Mouse (Mus musculus) midbrain, embryonic 15.5 days (tissue): ENCODE measurements around the gene Il17d. TPM values are rescaled to one million over a fixed set of nuclear protein-coding genes. Genes with fewer than 3 reads are reported as not detected.

Experiments used
- ATAC-seq: fragments of 200-750 bp; cut with Nextera tagmentation; replicated peaks from 2 replicates; pipeline ENCODE4 v1.8.0; 2017; ENCODE audit warnings: moderate TSS enrichment
- H3K27ac ChIP-seq: fragments of 300-500 bp; sonication (generic); 2 replicates; pipeline ENCODE4 v1.5.1; 2015; ENCODE audit warnings: mild to moderate bottlenecking, inconsistent platforms
- H3K27me3 ChIP-seq: fragments of 300-500 bp; sonication (generic); replicated peaks from 2 replicates; pipeline ENCODE4 v1.6.1; 2015; ENCODE audit warnings: inconsistent platforms
- H3K36me3 ChIP-seq: fragments of 300-500 bp; sonication (generic); replicated peaks from 2 replicates; pipeline ENCODE4 v1.6.1; 2015; ENCODE audit warnings: inconsistent platforms
- H3K4me1 ChIP-seq: fragments of 300-500 bp; sonication (generic); 2 replicates; pipeline ENCODE4 v1.6.1; 2015; ENCODE audit warnings: inconsistent platforms
- H3K4me2 ChIP-seq: fragments of 300-500 bp; sonication (generic); 2 replicates; pipeline ENCODE4 v1.6.1; 2015; ENCODE audit warnings: inconsistent platforms, mild to moderate bottlenecking, moderate library complexity
- H3K4me3 ChIP-seq: fragments of 300-500 bp; sonication (generic); 2 replicates; pipeline ENCODE4 v1.5.1; 2015; ENCODE audit warnings: mild to moderate bottlenecking, inconsistent platforms
- H3K9ac ChIP-seq: fragments of 300-500 bp; sonication (generic); 2 replicates; pipeline ENCODE4 v1.6.1; 2015; ENCODE audit warnings: mild to moderate bottlenecking, inconsistent platforms
- H3K9me3 ChIP-seq: fragments of 300-500 bp; sonication (generic); 2 replicates; pipeline ENCODE4 v1.6.1; 2016; ENCODE audit warnings: inconsistent platforms
- WGBS: fragments of 180-500 bp; shearing (Covaris S2); methylation state at CpG from one replicate; pipeline ENCODE4 v1.1.7; 2015; ENCODE audit warnings: mixed read lengths; 5-methylcytosine and 5-hydroxymethylcytosine counted together
- polyA plus RNA-seq: library from polyadenylated mRNA; unstranded; fragments of >200 nt; fragmentation: Nextera tagmentation; extraction: Ambion mirVana; gene quantifications from 2 replicates; pipeline ENCODE4 v1.2.1, GENCODE M21; 2015

Gene Il17d
- polyA plus RNA-seq, 1 experiment from 2014 or later = 6.9 TPM

- H3K4me3 ChIP-seq = no peak overlapping the region
- WGBS = 9% methylated on average over 16 of the region's 16 CpGs
- H3K4me1 ChIP-seq = peaks cover 37% of the 10 kb centered on the region
- 0 out of 2 replicates have a peak, but pooled peaks cover 2% of the 10 kb centered on the region for H3K27me3 ChIP-seq
- peak overlapping the region; percentile 17 for H3K4me2 ChIP-seq
- H3K9ac ChIP-seq = no peak overlapping the region
- H3K36me3 ChIP-seq = no peaks in the 10 kb centered on the region; the same call in 1 of the 2 replicates
- peak overlapping the region; percentile 35; the same call in 1 of the 2 replicates for H3K27ac ChIP-seq
- no peaks in the 10 kb centered on the region for H3K9me3 ChIP-seq
- ATAC-seq = 0 out of 2 replicates have a peak, but pooled peaks have one; percentile 15
Measured at GRCm38 (mm10) chr14:57537261-57538015, 12.9 kb downstream of the Il17d start.

- no peak overlapping the region for H3K9ac ChIP-seq
- no peak overlapping the region for H3K27ac ChIP-seq
- no peak for ATAC-seq
- no peak overlapping the region for H3K4me3 ChIP-seq
- H3K4me2 ChIP-seq = no peak overlapping the region
- peaks cover 13% of the 10 kb centered on the region for H3K4me1 ChIP-seq
- no peaks in the 10 kb centered on the region for H3K27me3 ChIP-seq
- H3K36me3 ChIP-seq = no peaks in the 10 kb centered on the region; the same call in 1 of the 2 replicates
- 92% methylated on average over 11 of the region's 11 CpGs for WGBS
- no peaks in the 10 kb centered on the region for H3K9me3 ChIP-seq
Measured at GRCm38 (mm10) chr14:57540683-57541082, 16.1 kb downstream of the Il17d start.

GRCm38 (mm10) chr14:57542231-57542630 lies 17.7 kb downstream of the Il17d start:
- H3K4me2 ChIP-seq = no peak overlapping the region
- no peak overlapping the region for H3K27ac ChIP-seq
- peaks cover 7% of the 10 kb centered on the region for H3K4me1 ChIP-seq
- 50% methylated on average over 34 of the region's 34 CpGs for WGBS
- no peaks in the 10 kb centered on the region for H3K9me3 ChIP-seq
- H3K36me3 ChIP-seq = no peaks in the 10 kb centered on the region; the same call in 1 of the 2 replicates
- no peak for ATAC-seq
- no peak overlapping the region for H3K9ac ChIP-seq
- no peak overlapping the region for H3K4me3 ChIP-seq
- H3K27me3 ChIP-seq = no peaks in the 10 kb centered on the region

GRCm38 (mm10) chr14:57543420-57544039 lies 19.0 kb downstream of the Il17d start:
- Histone ChIP-seq H3K27ac (no peak overlapping the region), H3K4me2 (no peak overlapping the region), H3K4me1 (no peaks in the 10 kb centered on the region), H3K9ac (no peak overlapping the region), H3K27me3 (no peaks in the 10 kb centered on the region), H3K9me3 (no peaks in the 10 kb centered on the region), H3K36me3 (no peaks in the 10 kb centered on the region; the same call in 1 of the 2 replicates), H3K4me3 (no peak overlapping the region)
- no peak for ATAC-seq
- 93% methylated on average over 13 of the region's 13 CpGs for WGBS

- H3K27ac ChIP-seq = no peak overlapping the region
- no peak overlapping the region for H3K4me3 ChIP-seq
- WGBS = 84% methylated on average over 17 of the region's 17 CpGs
- no peak for ATAC-seq
- no peaks in the 10 kb centered on the region for H3K9me3 ChIP-seq
- H3K36me3 ChIP-seq = peaks cover 5% of the 10 kb centered on the region; the same call in 1 of the 2 replicates
- H3K4me1 ChIP-seq = no peaks in the 10 kb centered on the region
- H3K9ac ChIP-seq = no peak overlapping the region
- H3K4me2 ChIP-seq = no peak overlapping the region
- no peaks in the 10 kb centered on the region for H3K27me3 ChIP-seq
Measured at GRCm38 (mm10) chr14:57545526-57545925, 20.9 kb downstream of the Il17d start.

GRCm38 (mm10) chr14:57546131-57546530 lies 21.6 kb downstream of the Il17d start:
- Histone ChIP-seq H3K4me3 (no peak overlapping the region), H3K27ac (no peak overlapping the region), H3K36me3 (peaks cover 5% of the 10 kb centered on the region; the same call in 1 of the 2 replicates), H3K4me1 (no peaks in the 10 kb centered on the region), H3K9ac (no peak overlapping the region), H3K9me3 (no peaks in the 10 kb centered on the region), H3K27me3 (no peaks in the 10 kb centered on the region), H3K4me2 (no peak overlapping the region)
- WGBS = 87% methylated on average over 8 of the region's 8 CpGs
- ATAC-seq = no peak

- no peaks in the 10 kb centered on the region for H3K27me3 ChIP-seq
- H3K4me1 ChIP-seq = no peaks in the 10 kb centered on the region
- H3K27ac ChIP-seq = no peak overlapping the region
- no peak for ATAC-seq
- WGBS = 29% methylated on average over 13 of the region's 13 CpGs
- no peaks in the 10 kb centered on the region for H3K9me3 ChIP-seq
- H3K9ac ChIP-seq = no peak overlapping the region
- H3K4me3 ChIP-seq = no peak overlapping the region
- H3K36me3 ChIP-seq = peaks cover 5% of the 10 kb centered on the region; the same call in 1 of the 2 replicates
- no peak overlapping the region for H3K4me2 ChIP-seq
Measured at GRCm38 (mm10) chr14:57546557-57547021, 22.0 kb downstream of the Il17d start.

GRCm38 (mm10) chr14:57547062-57547461 lies 22.5 kb downstream of the Il17d start:
- no peak overlapping the region for H3K9ac ChIP-seq
- no peak for ATAC-seq
- WGBS = 87% methylated on average over 5 of the region's 5 CpGs
- no peak overlapping the region for H3K4me2 ChIP-seq
- no peak overlapping the region for H3K4me3 ChIP-seq
- H3K27me3 ChIP-seq = no peaks in the 10 kb centered on the region
- H3K9me3 ChIP-seq = no peaks in the 10 kb centered on the region
- H3K4me1 ChIP-seq = no peaks in the 10 kb centered on the region
- H3K27ac ChIP-seq = no peak overlapping the region
- peaks cover 5% of the 10 kb centered on the region; the same call in 1 of the 2 replicates for H3K36me3 ChIP-seq

GRCm38 (mm10) chr14:57552945-57553344 lies 28.4 kb downstream of the Il17d start:
- no peak overlapping the region for H3K27ac ChIP-seq
- no peak overlapping the region for H3K4me3 ChIP-seq
- H3K4me1 ChIP-seq = no peaks in the 10 kb centered on the region
- no peaks in the 10 kb centered on the region for H3K27me3 ChIP-seq
- H3K36me3 ChIP-seq = peaks cover 5% of the 10 kb centered on the region; the same call in 1 of the 2 replicates
- H3K4me2 ChIP-seq = no peak overlapping the region
- no peak for ATAC-seq
- H3K9ac ChIP-seq = no peak overlapping the region
- no peaks in the 10 kb centered on the region for H3K9me3 ChIP-seq

- H3K9me3 ChIP-seq = no peaks in the 10 kb centered on the region
- H3K27ac ChIP-seq = no peak overlapping the region
- no peak overlapping the region for H3K9ac ChIP-seq
- no peaks in the 10 kb centered on the region for H3K4me1 ChIP-seq
- H3K4me2 ChIP-seq = no peak overlapping the region
- WGBS = 91% methylated on average over 5 of the region's 5 CpGs
- no peaks in the 10 kb centered on the region for H3K27me3 ChIP-seq
- no peak for ATAC-seq
- H3K4me3 ChIP-seq = no peak overlapping the region
- H3K36me3 ChIP-seq = peaks cover 2% of the 10 kb centered on the region; the same call in 1 of the 2 replicates
Measured at GRCm38 (mm10) chr14:57554434-57554833, 29.9 kb downstream of the Il17d start.

- 86% methylated on average over 7 of the region's 7 CpGs for WGBS
- no peaks in the 10 kb centered on the region for H3K27me3 ChIP-seq
- no peak for ATAC-seq
Measured at GRCm38 (mm10) chr14:57555471-57556070, 31.0 kb downstream of the Il17d start.

GRCm38 (mm10) chr14:57556922-57557321 lies 32.3 kb downstream of the Il17d start:
- H3K36me3 ChIP-seq = no peaks in the 10 kb centered on the region
- H3K9ac ChIP-seq = no peak overlapping the region
- H3K4me1 ChIP-seq = no peaks in the 10 kb centered on the region
- H3K9me3 ChIP-seq = no peaks in the 10 kb centered on the region
- H3K27ac ChIP-seq = no peak overlapping the region
- no peak overlapping the region for H3K4me2 ChIP-seq
- no peak for ATAC-seq
- WGBS = 90% methylated on average over 1 of the region's 1 CpGs
- no peaks in the 10 kb centered on the region for H3K27me3 ChIP-seq
- H3K4me3 ChIP-seq = no peak overlapping the region

More at GRCm38 (mm10) chr14:57555471-57556070, 31.0 kb downstream of the Il17d start:
- no peak overlapping the region for H3K4me2 ChIP-seq
- no peak overlapping the region for H3K4me3 ChIP-seq
- no peak overlapping the region for H3K9ac ChIP-seq
- H3K36me3 ChIP-seq = no peaks in the 10 kb centered on the region
- H3K27ac ChIP-seq = no peak overlapping the region
- no peaks in the 10 kb centered on the region for H3K4me1 ChIP-seq
- no peaks in the 10 kb centered on the region for H3K9me3 ChIP-seq
